Mouse (Mus musculus) midbrain, embryonic 10.5 days (tissue): ENCODE data around the gene Tcl1b1. TPM values are rescaled to one million over a fixed set of nuclear protein-coding genes. Genes with fewer than 3 reads are reported as not detected.

Experiments used
- DNase-seq: peaks from one replicate; pipeline ENCODE4 v3.0.0-alpha.2; 2017; ENCODE audit warnings: low spot score
- H3K27ac ChIP-seq: fragments of 300-500 bp; sonication (generic); replicated peaks from 2 replicates; pipeline ENCODE4 v1.5.1; 2016; ENCODE audit warnings: mild to moderate bottlenecking
- H3K27me3 ChIP-seq: fragments of 300-500 bp; sonication (generic); 2 replicates; pipeline ENCODE4 v1.6.1; 2016; ENCODE audit warnings: low read depth, mild to moderate bottlenecking; ENCODE audit not compliant: poor library complexity, severe bottlenecking
- H3K36me3 ChIP-seq: fragments of 300-500 bp; sonication (generic); 2 replicates; pipeline ENCODE4 v1.6.1; 2016; ENCODE audit warnings: mild to moderate bottlenecking, moderate library complexity
- H3K4me1 ChIP-seq: fragments of 300-500 bp; sonication (generic); 2 replicates; pipeline ENCODE4 v1.6.1; 2016
- H3K4me3 ChIP-seq: fragments of 300-500 bp; sonication (generic); 2 replicates; pipeline ENCODE4 v1.5.1; 2016; ENCODE audit warnings: mild to moderate bottlenecking, moderate library complexity
- H3K9me3 ChIP-seq: fragments of 300-500 bp; sonication (generic); replicated peaks from 2 replicates; pipeline ENCODE4 v1.6.1; 2016; ENCODE audit warnings: mild to moderate bottlenecking
- WGBS: fragments of 180-500 bp; shearing (Covaris S2); methylation state at CpG from one replicate; pipeline ENCODE4 v1.1.7; 2016; 5-methylcytosine and 5-hydroxymethylcytosine counted together
- polyA plus RNA-seq: library from polyadenylated mRNA; unstranded; fragments of >200 nt; fragmentation: Nextera tagmentation; extraction: Ambion mirVana; gene quantifications from 2 replicates; pipeline ENCODE4 v1.2.1, GENCODE M21; 2016

The Tcl1b1 gene
- polyA plus RNA-seq, 1 experiment from 2014 or later: not detected

GRCm38 (mm10) chr12:105208441-105208840 lies 49.0 kb downstream of the Tcl1b1 start:
- Histone ChIP-seq H3K27ac (no peak overlapping the region), H3K27me3 (no peaks in the 10 kb centered on the region), H3K4me3 (no peak overlapping the region), H3K9me3 (no peaks in the 10 kb centered on the region), H3K4me1 (peaks cover 13% of the 10 kb centered on the region), H3K36me3 (no peaks in the 10 kb centered on the region)
- WGBS: 93% methylated on average over 1 of the region's 1 CpGs
- no peak for DNase-seq

- H3K27me3 ChIP-seq: no peaks in the 10 kb centered on the region
- H3K4me3 ChIP-seq: no peak overlapping the region
- H3K4me1 ChIP-seq: peaks cover 19% of the 10 kb centered on the region
- H3K27ac ChIP-seq: no peak overlapping the region
- no peak for DNase-seq
- 95% methylated on average over 7 of the region's 7 CpGs for WGBS
- H3K9me3 ChIP-seq: no peaks in the 10 kb centered on the region
- no peaks in the 10 kb centered on the region for H3K36me3 ChIP-seq
These were observed 49.7 kb downstream of the Tcl1b1 start for GRCm38 (mm10) chr12:105209231-105209630.

Other genes starting within 250 kb of the Tcl1b1 start
- 0.10 and 0.14 TPM in 2 replicates for gene Syne3, start 149.9 kb upstream of the Tcl1b1 start, polyA plus RNA-seq
- gene Glrx5, start 127.0 kb upstream of the Tcl1b1 start, polyA plus RNA-seq: 217 and 246 TPM in 2 replicates
- gene Tcl1b2, start 13.7 kb upstream of the Tcl1b1 start, polyA plus RNA-seq: not detected in 2 replicates
- not detected in 2 replicates for gene Tcl1b5, start 16.7 kb downstream of the Tcl1b1 start, polyA plus RNA-seq
- gene Tcl1b3, start 31.4 kb downstream of the Tcl1b1 start, polyA plus RNA-seq: not detected in 2 replicates
- not detected in 2 replicates for gene Tcl1b4, start 42.3 kb downstream of the Tcl1b1 start, polyA plus RNA-seq
- gene Tcl1, start 63.1 kb downstream of the Tcl1b1 start, polyA plus RNA-seq: not detected in 2 replicates
- gene Tunar, start 174.2 kb downstream of the Tcl1b1 start, polyA plus RNA-seq: 0.16 and 0.42 TPM in 2 replicates